Mouse (Mus musculus) heart, postnatal 0 days (tissue): ENCODE results near the gene Tcf19.
A peak's percentile ranks its signal among the peaks of the same experiment; 100 is the strongest.

Experiments
- CTCF ChIP-seq: IDR thresholded peaks from 2 replicates; pipeline ENCODE4 v1.5.1; 2016; ENCODE audit warnings: antibody characterized with exemption, control low read depth, low read depth
- EP300 ChIP-seq: IDR thresholded peaks from 2 replicates; pipeline ENCODE4 v1.6.1; 2016; ENCODE audit warnings: antibody characterized with exemption, low read depth

DNA sequence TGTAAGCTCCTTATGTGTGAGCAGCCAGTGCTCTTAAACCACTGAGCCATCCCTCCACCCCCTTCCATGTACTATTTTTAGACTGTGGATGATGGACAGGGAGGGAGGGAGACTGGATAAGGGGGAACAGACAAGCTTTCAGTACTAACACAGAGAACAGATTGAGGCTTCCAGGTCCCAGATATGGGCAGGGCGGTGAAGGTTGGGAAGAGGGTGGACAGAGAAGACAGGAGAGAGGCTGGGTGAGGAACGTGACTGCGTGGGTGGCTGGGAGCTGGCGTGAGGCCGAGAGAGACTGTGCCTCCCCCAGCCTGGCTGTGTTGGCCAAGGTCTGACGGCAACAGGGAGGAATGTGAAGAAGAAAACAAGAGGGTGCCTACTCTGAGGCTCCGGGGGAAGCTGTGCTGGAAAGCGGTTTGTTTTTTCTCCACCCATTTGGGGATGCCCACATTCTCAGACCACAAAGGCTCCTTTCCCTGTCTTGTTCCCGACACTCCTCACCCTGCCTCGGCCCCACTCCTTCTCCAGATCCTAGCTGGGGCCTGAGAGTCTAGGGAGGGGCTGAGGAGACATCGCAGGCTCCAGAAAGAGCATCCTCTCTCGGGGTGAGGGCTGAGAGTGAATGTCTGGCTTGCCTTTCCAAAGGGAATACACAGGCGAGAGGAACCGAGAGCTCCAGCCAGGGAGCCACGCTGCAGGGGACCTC, 33.0 kb upstream of the Tcf19 start:
- no peak for TF ChIP-seq CTCF
- peak; percentile 55; the same call in 1 of the 2 replicates for TF ChIP-seq EP300
